Mouse (Mus musculus) thymus, adult 2 months (tissue): ENCODE measurements around the gene Capn2.

Source experiments
- CTCF ChIP-seq: fragments of 200-500 bp; IDR thresholded peaks from 2 replicates; pipeline ENCODE4 v1.5.1; 2012; ENCODE audit warnings: mild to moderate bottlenecking, control low read depth, low read length, moderate library complexity, borderline replicate concordance; ENCODE audit not compliant: control insufficient read depth, poor library complexity, insufficient read depth; ENCODE audit errors: extremely low read depth
- POLR2A ChIP-seq: fragments of 200-500 bp; IDR thresholded peaks from 2 replicates; pipeline ENCODE4 v1.6.1; 2012; ENCODE audit warnings: mild to moderate bottlenecking, low read length, control low read depth, moderate library complexity; ENCODE audit not compliant: control insufficient read depth, poor library complexity, insufficient read depth; ENCODE audit errors: extremely low read depth

DNA sequence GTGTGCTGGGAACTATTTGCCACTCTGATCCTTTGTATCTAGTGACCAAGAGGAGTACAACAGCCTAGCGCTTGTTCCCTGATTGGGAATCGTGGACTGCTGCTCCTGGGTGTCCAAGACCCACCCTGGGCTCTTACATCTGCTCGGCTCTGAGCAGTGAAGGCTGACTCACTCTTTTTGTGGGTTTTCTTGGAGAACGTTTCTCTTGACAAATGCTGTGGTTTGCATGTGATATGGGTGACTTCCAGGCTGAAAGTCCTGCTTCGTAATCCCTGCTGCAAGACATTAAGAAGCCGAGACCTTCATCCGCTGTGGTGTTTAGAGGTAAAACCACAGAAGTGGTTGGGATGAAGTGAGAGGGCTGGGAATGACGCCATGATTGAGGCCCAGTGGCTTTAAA is 25.7 kb upstream of the Capn2 start:
- TF ChIP-seq POLR2A (no peak), CTCF (no peak)
